Mouse (Mus musculus): ENCODE data around the gene Faim2.

Faim2 gene

DNA sequence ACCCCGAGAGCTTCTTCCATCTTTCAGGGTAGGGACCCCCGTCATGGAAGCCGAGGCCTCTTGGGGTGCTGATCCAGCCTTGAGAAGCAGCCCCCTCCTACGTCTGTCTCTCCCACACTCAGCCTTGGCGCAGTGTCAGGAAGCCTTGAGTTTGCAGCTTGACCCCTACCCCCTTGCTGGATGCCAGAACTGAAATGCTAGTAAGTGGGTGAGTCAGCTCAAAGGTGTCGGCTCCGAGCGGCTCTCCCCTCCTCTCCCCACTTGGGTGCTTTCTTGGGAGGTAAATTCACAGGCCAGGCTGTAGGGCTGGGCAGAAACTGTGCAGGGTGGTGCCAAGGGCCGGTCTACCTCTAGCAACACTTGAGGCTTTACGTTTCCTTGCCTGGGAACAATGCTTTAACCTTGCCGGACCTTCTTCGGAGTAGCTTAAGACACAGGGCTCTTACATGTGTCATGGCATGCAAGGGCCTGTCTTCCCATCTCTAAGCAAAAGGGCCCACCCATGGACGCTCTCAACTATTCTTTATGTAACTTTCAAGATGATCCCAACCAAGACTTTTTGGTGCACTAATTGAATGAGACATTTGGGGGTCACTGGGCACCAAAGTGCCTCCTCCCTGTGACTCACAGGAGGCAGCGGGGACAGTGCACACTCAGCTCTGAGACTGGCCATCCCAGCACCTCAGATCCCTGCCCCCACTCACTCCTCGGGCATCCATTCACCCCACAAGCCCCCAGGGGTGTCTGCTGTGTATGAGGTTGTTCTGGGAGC is 22.5 kb downstream of the Faim2 start:
- DNase-seq (ENCODE audit: low spot score) = no peak

DNA sequence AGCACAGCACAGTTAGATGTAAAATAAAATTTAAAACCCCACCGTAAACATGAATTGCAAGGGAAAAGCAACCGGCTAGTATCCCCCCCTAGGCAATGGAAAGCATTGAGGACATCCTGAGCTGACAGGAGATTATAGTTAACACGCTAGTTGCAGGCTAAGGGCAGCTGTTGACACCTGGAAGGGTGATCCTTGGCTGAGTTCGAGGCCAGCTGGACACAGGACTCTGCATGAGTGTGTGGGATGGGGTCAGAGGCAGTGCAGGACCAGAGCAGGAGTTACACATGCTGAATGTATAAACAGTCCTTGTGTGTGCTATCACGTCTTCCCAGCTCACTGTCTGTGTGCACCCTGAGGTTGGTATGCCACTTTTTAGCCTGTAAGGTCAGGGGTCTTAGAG is 24.7 kb downstream of the Faim2 start:
- DNase-seq (ENCODE audit: low spot score) = no peak

DNA sequence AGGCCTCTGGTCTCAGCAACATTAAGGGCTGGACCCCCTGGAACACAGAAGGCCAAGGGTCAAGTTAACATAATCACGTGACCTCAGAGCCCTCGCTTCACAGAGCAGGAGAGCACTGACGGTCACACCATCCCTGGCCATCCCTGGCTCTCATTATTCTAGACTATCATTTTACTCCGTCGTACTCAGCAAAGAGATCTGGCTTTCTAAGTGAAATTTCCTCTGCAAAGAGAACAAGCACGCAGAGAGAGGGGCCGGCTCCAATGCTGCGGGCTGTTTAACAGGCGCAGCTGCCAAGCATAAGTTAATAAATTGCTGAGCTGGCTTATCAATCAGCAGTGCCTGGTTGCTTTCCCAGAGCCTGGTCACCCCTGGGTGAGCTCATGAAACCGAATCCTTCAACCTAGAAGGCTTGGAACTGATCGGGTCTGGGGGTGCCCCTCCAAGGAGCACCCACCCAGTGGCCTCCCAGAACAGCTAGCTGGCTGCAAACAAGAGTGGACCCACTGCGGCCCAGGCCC is 25.6 kb downstream of the Faim2 start:
- DNase-seq (ENCODE audit: low spot score) = no peak

DNA sequence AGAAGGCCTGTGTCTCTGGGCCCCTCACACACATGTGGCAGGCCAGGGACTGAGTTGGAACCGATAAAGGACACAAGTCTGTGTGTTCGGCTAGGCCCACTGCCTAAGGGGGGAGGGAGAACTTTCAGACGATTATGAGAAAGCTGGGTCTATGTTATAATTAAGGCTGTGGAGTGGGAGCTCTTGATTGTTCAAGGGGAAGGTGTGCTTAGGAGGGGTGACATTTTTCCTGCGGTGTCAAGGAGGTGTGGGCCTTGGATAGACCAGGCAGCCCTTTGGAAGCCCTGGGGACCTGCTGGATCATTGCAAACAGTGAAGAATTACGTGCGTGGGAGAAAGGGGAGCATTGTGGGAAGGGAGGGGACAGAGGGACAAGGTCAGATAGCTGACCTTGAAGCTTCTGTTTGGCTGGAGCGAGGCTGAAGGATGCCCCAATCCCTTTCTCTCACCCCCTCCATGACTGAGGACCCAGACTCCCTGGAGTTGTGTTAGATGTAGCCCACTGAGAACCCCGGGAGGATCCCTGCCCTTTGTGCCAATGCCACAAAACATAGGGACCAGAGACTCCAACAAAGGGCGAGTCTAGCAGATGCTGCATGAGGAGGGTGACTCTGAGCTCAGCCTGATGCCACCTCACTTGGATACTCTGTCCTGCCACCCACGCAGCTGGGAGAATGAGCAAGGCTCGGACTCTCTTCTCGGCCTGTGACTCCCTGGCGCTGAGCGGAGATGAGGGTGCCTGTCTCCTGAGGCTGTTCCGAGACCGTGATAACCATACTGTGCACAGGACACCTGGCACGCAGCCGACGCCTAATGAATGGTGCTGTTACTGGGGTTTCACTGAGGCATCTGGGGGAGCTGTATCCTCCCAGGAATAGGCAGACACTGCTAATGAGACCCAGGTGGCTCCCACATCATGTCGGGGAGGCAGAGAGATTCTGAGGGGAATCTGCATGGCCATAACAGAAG is 26.4 kb downstream of the Faim2 start:
- no peak for DNase-seq (ENCODE audit: low spot score)

DNA sequence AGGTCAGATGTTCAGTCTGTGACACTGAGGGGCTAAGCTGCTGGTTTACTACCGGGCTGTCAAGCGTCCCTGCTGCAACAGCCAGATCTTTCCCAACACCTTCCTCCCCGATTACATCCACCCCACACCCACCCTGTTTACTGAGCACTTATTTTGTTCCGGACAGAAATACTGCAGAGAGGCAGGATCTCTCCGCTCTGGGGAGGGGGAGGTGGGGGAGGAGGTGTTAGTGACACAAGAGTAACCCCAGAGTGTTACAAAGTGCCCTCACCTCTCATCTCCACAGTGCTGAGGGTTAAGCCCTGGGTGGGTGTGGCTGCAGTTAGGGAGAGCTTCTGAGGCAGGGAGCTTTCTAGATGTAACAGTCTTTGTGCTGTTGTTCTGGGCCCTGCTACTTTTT is 27.6 kb downstream of the Faim2 start:
- DNase-seq (ENCODE audit: low spot score) = no peak

DNA sequence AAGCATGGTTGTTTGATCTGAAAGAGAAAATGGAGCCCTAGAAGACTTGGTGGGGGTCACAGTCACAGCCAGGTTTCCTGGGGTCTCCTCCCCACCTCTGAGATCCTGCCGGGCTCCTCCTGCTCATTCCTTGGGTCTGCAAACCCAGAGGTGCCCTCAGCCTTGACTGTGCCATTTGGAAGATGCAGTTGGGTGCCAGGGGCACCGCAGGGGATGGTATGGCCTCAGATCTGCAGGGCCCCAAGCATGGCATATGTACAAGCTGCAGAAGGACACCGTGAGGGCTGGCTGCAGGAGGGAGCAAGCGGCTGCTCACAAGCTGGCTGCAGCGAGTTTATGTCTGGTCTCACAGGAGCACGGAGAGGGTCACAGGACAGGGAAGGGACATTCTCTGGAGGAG is 28.2 kb downstream of the Faim2 start:
- DNase-seq (ENCODE audit: low spot score) = no peak

DNA sequence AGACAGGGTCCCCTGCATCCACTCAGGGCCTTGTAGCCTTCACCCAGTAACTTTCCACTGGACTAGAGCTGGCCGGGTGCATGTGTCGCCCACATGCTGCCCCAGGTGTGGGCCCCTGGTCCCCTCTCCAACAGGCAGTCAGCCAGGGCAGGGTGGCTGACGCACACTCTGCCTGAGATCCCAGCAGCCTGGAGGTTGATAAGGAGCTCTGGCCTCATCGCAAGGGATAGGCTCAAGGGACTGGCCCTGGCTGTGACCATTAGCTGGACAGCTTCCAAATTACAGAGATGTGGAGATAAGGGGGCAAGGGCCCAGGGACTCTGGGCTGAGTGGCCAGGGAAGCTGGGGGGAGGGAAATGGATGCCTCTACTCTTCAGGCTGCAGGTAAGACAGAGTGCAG is 29.2 kb downstream of the Faim2 start:
- no peak for DNase-seq (ENCODE audit: low spot score)

DNA sequence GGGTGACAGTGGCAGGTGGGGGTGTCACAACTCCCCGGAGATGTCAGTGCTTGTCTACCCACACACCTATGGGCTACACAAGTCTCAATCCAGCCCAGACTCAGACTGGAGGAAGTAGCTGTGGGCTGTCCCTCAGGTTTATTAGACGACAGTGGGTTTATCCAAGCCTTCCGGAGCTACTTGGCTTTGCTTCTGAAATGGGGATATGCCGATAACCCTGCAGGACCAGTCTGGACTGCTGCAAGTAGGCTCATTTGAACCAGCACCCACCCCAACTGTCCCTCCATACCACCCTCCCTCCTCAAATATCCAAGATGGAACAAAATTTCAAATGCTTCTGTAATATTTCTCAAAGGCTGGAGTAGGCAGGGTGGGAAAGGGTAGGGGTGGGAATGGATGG is 29.6 kb downstream of the Faim2 start:
- DNase-seq (ENCODE audit: low spot score) = no peak

DNA sequence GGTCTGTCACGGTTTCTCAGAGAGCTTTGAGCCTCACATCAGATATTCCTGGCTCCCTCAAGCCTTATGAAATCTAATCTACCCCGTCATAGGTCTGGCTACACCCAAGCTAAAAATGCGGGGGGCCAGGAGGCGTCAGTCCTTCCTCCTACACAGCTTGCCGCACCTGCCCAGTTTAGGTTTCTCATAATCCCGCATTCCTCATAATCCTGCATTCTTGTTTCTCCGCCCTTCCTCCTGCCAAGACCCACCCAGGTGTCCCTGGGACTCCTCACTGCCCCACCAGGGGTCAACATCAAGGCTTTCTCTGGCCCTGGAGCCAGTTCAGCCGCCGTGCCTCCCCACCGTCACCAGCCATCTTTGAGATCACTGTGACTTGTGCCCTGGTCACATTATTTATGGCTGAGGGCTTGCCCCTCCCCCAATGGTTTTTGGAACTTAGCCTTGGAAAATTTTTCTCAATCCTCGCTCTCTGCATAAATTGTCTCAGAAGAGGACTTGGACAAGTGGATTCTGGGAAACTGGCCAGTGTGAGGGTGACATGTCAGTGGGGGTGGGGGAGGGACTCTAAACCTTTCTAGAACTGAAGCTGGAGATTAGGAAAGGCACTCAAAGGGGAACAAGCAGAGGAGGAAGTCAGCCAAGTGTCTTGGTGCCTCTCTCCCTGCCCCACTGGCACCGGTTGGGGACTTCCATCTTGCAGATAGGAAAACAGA is 30.3 kb downstream of the Faim2 start:
- no peak for DNase-seq (ENCODE audit: low spot score)

DNA sequence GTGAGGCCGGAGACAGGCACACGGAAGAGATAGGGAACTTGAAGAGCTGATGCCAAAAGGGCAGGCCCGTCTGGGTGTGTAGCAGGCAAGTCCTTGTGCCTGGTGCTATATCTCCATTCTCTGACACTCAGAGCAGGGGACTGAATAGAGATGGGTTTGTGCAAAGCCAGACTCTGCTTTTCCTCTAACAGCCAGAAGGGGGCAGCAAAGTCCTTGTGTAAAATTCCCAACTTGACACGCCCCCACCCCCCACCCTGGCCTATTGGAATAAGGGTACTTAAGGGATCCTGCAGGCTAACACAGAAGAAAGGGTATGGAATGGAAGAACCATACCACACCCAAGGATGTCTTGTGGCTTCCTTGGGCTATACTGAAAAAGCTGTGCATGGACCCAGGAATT is 30.9 kb downstream of the Faim2 start:
- DNase-seq (ENCODE audit: low spot score) = no peak

DNA sequence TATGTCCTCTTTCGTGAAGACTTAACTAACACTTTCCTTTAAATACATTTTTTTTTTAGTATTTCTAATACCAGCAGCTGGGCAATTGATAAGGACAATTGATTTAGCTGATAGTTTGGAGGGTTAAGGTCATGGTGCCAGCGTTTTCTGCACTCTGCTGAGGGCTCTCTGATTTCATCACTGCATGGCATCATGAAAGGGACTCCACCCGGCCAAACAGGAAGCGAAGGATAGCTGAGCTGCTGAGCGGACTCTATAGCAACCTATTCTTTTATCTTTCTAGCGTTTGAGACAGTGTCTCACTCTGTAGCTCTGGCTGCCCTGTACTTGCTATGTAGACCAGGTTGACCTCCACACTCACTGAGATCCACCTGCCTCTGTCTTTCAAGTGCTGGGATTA is 43.2 kb downstream of the Faim2 start:
- no peak for DNase-seq (ENCODE audit: low spot score)

DNA sequence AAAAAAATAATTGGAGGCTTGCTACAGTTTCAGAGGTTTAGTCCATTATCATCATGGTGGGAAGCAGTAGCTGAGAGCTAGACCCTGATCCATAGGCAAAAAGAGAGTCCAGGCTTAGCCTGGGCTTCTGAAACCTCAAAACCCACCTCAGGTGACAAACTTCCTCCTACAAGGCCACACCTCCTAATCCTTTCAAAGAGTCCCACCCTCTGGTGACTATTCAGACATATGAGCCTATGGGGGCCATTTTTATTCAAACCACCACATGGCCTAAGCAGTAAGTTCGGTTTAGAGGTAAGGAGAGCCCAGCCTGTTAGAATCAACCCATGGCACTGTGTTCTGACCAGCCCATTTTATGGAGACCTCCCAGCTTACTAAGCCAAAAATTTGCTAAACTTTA is 52.2 kb downstream of the Faim2 start:
- DNase-seq (ENCODE audit: low spot score) = no peak

DNA sequence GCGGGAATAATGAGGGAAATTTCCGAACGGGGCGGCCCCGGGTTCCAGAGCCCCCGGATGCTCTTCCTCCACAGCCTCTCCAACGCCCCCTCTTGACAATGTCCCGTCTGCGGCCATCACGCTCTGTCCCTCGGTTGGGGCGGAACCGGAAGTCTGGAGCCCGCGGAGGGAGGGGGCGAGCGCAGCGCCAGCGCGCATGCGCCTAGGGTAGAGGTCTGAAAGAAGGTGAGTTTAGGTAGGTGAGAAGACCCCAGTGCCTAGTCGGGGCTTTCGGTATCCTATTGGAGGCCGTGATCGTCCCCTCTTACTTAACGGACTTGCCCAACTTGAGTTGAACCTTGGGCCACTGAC is 53.4 kb downstream of the Faim2 start, which contains the start of gene Bcdin3d:
Bcdin3d (minus strand) TSS at position 155 of the 351 bp plus-strand sequence.
- peak; percentile 65 for DNase-seq (ENCODE audit: low spot score)

DNA sequence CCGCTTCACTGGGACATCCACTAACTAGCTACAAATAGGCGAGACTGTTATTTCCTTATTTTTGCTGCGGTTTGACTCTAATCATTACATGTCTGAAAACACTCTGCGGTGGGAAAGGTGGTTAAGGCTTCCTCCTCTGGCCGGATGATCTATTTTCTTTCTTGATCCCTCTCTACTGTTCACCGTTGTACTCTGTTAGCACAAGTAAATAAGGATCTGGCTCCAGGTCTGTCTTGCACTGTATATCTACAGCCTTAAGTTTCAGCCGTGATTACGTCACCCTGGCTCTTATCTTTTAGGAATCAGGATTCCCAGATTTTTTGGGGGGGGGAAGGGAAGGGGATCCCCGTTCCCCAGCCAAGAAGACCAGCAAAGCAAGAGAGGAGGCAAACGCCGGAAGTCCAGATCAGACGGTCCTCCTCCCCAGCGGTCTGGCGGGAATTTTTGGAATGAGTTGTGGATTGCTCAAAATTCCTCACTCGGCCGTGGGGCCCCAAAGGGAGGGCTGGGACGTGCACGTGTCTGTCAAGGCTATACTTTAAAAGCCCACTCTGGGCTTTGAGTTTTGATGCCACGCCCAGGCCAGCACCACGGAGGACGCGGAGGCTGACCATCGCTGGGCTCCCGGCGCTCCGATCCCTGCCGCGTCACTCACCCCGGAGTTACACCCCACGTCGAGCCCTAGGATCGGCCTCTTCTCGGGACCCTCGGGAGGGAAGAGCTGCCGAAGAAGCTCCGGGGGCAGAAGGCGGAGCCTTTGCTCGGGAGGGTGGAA is 54.0 kb downstream of the Faim2 start:
- no peak for DNase-seq (ENCODE audit: low spot score)

DNA sequence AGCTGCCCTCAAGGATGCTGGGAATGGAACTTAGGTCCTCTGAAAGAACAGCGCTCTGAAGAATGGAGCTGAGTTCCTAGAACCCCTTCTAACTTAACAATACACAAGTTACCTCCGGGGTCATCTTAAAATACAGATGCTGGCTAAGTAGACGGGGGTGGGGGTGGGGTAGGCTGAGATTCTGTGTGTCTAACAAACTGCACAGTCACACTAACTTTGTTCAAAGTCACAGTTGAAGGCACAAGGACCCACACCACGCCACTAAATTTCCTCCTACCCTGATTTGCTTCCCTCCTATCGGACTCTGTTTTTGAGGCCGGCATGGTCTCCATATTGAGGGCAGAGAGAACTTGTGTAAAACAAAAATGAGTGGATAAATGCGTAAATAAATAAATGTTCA is 55.0 kb downstream of the Faim2 start:
- DNase-seq (ENCODE audit: low spot score) = no peak

DNA sequence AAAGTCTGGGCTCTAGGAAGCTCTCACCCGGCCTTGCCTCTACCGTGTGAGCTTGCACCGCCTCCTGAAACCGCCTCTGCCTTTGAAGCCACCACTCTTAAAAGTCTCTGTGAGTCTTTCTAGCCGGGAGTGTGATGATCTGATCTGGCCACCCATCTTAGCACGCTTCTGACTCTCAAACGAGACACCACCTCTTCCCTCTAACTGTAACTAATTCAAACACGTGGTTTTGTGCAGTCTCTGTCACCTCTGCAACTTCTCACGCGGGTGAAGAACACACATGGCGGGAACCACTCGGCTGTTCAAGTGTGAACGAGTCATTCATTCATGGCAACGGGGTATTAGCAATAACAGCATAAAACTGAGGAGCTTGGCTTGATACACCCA is 56.3 kb downstream of the Faim2 start:
- no peak for DNase-seq (ENCODE audit: low spot score)

DNA sequence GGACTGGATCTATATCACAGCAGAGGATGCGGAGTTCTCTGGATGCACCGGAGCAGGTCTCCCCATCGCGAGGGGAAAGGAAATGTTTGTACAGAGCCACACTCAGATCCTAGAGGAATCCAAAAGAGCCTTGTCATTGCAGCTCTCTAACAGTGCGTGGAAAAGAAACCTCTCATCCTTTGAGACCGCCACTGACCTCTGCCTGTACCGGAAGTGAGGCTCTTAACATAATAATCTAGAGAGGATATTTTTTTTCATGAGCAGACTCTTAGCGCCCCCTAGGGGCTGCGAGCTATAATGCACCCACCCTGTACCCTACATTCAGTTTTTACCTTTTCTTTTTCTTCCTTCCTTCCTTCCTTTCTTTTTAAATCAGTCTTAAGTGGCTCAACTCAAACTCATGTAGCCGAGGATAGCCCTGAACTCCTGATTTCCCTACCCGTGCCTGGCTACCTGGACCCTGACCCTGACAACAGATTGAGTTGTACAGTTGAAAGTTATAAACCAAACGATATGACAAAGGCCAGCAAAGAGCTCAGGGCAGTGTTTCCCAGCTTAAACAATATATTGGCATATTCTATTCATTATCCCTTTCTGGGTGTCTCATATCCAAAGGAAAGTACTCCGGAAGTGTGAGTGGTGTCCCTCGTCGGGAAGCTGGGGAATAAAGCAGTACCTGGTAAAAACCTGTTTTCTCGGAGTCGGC is 56.8 kb downstream of the Faim2 start:
- DNase-seq (ENCODE audit: low spot score) = peak; percentile 21

DNA sequence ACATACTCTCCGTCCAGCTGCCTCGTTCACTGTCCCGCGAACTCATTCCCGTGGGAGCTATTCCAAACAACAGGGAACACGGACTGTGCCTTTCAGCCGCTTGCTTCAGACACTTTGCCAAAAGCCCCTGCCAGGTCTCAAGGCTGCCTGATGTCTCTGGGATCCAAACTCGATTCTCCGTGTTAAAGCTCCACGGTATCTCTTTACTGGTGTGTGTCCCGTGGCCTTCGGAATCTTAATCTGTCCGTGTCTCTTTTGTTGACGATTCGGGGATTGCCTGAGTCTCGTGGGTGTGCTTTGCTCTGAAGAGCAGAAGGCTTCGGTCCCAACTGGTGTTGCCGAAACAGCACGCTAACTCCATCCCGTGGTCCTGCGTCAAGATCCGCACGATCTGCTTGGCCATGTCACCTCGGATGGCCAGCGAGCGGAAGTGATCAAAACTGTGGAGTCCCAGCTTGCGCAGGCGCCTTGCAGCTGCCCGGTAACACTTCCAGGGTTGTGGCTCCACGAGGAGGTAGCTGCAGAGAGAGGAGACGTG is 57.7 kb downstream of the Faim2 start:
- DNase-seq (ENCODE audit: low spot score) = no peak

DNA sequence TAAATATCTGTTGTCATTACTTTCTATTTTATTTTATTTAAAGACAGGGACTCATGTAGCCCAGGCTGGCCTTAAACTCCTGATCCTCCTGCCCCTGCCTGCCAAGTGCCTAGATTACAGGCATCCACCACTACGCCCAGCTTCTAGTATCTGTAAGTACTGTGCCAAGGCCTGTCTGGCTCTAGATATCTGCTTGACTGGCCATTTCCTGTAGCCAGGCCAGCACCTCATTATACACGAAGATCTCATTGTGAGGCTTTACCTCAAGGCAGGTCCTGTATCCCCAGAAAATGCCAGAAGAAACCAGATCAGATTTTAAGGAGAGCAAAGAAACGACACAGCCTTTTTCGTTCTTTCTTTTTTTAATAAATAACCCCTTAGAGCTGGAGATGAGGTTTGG is 58.2 kb downstream of the Faim2 start:
- no peak for DNase-seq (ENCODE audit: low spot score)

DNA sequence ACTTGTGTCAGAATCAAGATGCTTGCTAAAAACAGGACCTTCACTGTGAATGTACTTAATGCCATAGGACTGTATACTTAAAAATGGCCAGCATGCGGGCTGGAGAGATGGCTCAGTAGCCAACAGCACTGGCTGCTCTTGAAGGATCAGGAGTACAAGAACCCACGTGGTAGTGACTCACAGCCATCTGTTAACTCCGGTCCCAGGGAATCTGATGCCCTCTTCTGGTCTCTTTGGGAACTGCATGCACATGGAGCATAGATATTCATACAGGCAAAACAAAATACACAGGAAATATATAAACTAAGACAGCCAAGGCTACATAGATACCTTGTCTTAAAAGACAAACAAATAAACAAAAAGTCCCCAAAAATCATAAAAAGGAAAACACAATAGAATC is 58.9 kb downstream of the Faim2 start:
- DNase-seq (ENCODE audit: low spot score) = peak; percentile 36

DNA sequence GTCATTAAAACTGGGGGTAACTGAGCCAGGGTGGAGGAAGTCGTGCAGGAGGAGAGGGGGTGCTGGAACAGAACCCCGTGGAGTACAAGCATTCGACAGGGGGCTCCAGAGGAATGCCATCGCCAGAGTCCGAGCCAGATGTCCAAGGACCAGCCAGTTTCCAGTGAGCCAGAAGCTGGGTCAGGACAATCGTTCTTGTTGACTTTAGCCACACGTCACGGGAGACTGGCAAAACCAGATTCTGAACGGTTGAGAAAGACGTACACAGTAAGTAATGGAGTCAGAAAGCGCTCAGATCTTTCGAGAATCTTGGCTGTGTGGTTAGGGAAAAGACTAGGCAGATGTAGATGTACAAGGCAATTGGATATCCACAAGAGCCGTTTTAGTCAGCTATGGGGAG is 64.8 kb downstream of the Faim2 start:
- no peak for DNase-seq (ENCODE audit: low spot score)

All from spleen, adult 12 weeks (tissue).